Mouse (Mus musculus) spleen, postnatal 4 days (tissue): ENCODE measurements around the gene Acap1.
A peak's percentile ranks its signal among the peaks of the same experiment; 100 is the strongest.
"Not testable (repeated sequence)": the region's sequence is repeated elsewhere in the genome, so short reads cannot be mapped to it uniquely, and the experiment has no call there.

Source experiments
- DNase-seq, 2 experiments: peaks; one replicate each; pipeline ENCODE4 v3.0.0; 2022; ENCODE audit warnings: low spot score in 2 of 2

Acap1 gene

GRCm38 (mm10) chr11:69876867-69877266, 18.5 kb downstream of the Acap1 start:
- peak; percentile 90 to 97 for DNase-seq

- no peak for DNase-seq
Measured at GRCm38 (mm10) chr11:69876186-69876585, 19.2 kb downstream of the Acap1 start.

- DNase-seq = no peak
Measured at GRCm38 (mm10) chr11:69872451-69872850, 22.9 kb downstream of the Acap1 start.

GRCm38 (mm10) chr11:69871822-69872221, 23.5 kb downstream of the Acap1 start:
- DNase-seq = no peak

- DNase-seq = no peak
Measured at GRCm38 (mm10) chr11:69870289-69871069, 24.9 kb downstream of the Acap1 start.

- no peak for DNase-seq
Measured at GRCm38 (mm10) chr11:69867335-69867734, 28.0 kb downstream of the Acap1 start.

- DNase-seq = no peak
Measured at GRCm38 (mm10) chr11:69865561-69865960, 29.8 kb downstream of the Acap1 start.

- no peak for DNase-seq
Measured at GRCm38 (mm10) chr11:69864138-69864860, 31.0 kb downstream of the Acap1 start.

GRCm38 (mm10) chr11:69863729-69864128, 31.6 kb downstream of the Acap1 start:
- DNase-seq = not testable (repeated sequence)

- no peak for DNase-seq
Measured at GRCm38 (mm10) chr11:69858113-69858998, 37.0 kb downstream of the Acap1 start, which contains the start of gene Tnk1. Gene Tnk1, minus strand, starts transcription at chr11:69858730.

- DNase-seq = peak; percentile 79 to 90
Measured at GRCm38 (mm10) chr11:69855347-69855746, 40.0 kb downstream of the Acap1 start.

GRCm38 (mm10) chr11:69854680-69855079, 40.7 kb downstream of the Acap1 start:
- DNase-seq = peak in 1 of 2 experiments; percentile 72

- DNase-seq = peak; percentile 86 to 87
Measured at GRCm38 (mm10) chr11:69853994-69854393, 41.3 kb downstream of the Acap1 start.

- DNase-seq = peak; percentile 31 to 60
Measured at GRCm38 (mm10) chr11:69850754-69851153, 44.6 kb downstream of the Acap1 start.

- peak in 1 of 2 experiments; percentile 63 for DNase-seq
Measured at GRCm38 (mm10) chr11:69849884-69850283, 45.5 kb downstream of the Acap1 start.

GRCm38 (mm10) chr11:69849128-69849527, 46.2 kb downstream of the Acap1 start:
- peak in 1 of 2 experiments; percentile 63 for DNase-seq

- peak in 1 of 2 experiments; percentile 66 for DNase-seq
Measured at GRCm38 (mm10) chr11:69848021-69848420, 47.3 kb downstream of the Acap1 start.

GRCm38 (mm10) chr11:69846738-69847688, 48.3 kb downstream of the Acap1 start:
- peak; percentile 52 to 77 for DNase-seq

- DNase-seq = peak; percentile 94 to 97
Measured at GRCm38 (mm10) chr11:69846198-69846680, 49.1 kb downstream of the Acap1 start, which contains the start of gene Plscr3. Gene Plscr3, plus strand, starts transcription at chr11:69846376.

GRCm38 (mm10) chr11:69838714-69839104, 56.6 kb downstream of the Acap1 start:
- peak in 1 of 2 experiments; percentile 20 for DNase-seq
